Mouse (Mus musculus): ENCODE measurements around the gene Toe1.

GRCm38 (mm10) chr4:116777079-116777478 lies 30.4 kb downstream of the Toe1 start:
- TF ChIP-seq CTCF (IDR thresholded peaks at IDR 0.05; ENCODE audit: borderline replicate concordance, control insufficient read depth, extremely low read depth, insufficient read depth, low read length, poor library complexity), result no peak
- no peak for TF ChIP-seq POLR2A (IDR thresholded peaks at IDR 0.05; ENCODE audit: control insufficient read depth, extremely low read depth, insufficient read depth, low read length, poor library complexity)
